Mouse (Mus musculus) heart, adult 2 months (tissue): ENCODE measurements at regions not wholly inside any gene's neighbourhood (a gene's known extent, or its start where the extent isn't known, plus 50 kb on each side); places are given as distances from the start of the nearest gene placed in this dataset.

Experiments used
- EP300 ChIP-seq: fragments of 200-500 bp; IDR thresholded peaks from 2 replicates; pipeline ENCODE4 v1.6.1; 2011; ENCODE audit warnings: low read depth, low read length, control low read depth; ENCODE audit not compliant: insufficient read depth
- POLR2A ChIP-seq: fragments of 200-500 bp; IDR thresholded peaks from 2 replicates; pipeline ENCODE4 v1.6.1; 2011; ENCODE audit warnings: mild to moderate bottlenecking, low read depth, low read length, control low read depth; ENCODE audit not compliant: insufficient read depth

GRCm38 (mm10) chr10:14845058-14845457 is 127.0 kb upstream of the Gje1 start:
- TF ChIP-seq EP300 (no peak), POLR2A (no peak)
